Mouse (Mus musculus) retina, adult 2 months (tissue): ENCODE measurements around the gene Gm49320.
"Not testable (repeated sequence)": the region's sequence is repeated elsewhere in the genome, so short reads cannot be mapped to it uniquely, and the experiment has no call there.

Experiments
- DNase-seq: peaks from one replicate; pipeline ENCODE4 v3.0.0-alpha.2; 2012; ENCODE audit warnings: low read depth, low spot score

The Gm49320 gene

DNA sequence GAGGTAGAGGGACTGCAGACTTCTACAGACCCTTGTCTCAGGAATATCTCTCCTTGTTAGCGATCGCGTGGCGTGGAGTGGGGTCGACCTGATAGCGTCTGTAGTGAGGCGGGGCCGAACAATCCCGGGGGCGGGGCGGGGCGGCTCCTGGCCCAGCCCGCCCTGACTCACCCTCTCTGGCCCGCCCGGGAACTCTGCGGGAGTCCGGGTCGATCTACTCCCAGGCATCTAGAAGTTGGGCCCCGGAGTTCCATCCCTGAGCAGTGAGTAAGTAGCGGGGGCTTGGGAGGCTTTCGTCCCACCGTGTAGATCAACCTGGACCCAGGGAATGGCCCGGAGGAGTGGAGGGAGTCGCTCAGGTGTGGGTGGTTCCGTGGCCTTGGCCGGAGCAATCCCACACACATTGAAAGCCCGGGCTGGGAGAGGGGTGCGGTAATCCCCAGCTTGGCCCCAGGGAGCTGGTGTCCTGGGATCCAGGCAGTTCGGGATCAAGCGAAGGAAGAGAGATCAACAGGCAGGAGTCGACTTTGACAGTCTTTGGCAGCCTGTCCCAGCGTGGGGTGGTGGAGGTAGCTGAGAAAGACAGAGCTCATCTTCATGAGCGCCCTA lies 11.8 kb upstream of the Gm49320 start, which contains the start of gene Lrrc8e:
Gene Lrrc8e, plus strand, starts transcription at position 89 of the 609 bp plus-strand sequence.
- no peak for DNase-seq

DNA sequence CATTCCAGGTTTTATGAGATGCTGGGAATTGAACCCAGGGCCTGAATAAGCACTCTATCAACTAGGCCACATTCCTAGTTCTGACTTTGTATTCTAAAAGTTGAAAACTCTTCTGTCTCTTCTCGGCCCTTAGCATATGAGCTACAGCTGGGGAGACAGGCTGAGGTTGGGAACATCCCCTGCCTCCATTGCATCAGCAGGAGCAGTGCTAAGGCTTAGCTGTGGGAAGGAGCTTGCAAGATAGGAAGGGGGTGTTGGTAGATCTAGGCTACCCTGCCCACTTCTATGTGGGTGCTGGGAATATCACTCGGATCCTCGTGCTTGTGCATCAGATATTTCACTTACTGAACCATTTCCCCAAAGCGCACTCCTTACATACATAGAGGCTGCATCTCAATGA lies 10.7 kb upstream of the Gm49320 start:
- DNase-seq: no peak

DNA sequence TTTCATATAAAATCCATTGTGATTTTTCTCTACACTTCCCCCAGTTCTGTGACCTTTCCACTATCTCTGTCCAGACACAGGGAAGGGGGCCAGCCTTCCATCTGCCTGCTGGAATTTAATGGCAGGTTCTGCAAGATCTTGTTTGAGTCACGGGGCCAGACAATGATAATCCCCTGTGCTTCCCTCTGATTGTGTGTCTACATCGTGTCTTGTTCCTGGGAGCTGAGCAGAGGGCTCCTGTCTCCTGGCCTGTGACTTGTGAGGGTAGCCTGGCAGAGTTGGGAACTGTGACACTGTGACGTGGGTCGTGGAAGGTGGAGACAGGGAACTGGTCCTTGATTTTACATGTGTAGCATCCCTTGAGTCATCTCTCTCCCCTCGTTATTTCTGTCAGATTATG lies 8.9 kb upstream of the Gm49320 start:
- no peak for DNase-seq

DNA sequence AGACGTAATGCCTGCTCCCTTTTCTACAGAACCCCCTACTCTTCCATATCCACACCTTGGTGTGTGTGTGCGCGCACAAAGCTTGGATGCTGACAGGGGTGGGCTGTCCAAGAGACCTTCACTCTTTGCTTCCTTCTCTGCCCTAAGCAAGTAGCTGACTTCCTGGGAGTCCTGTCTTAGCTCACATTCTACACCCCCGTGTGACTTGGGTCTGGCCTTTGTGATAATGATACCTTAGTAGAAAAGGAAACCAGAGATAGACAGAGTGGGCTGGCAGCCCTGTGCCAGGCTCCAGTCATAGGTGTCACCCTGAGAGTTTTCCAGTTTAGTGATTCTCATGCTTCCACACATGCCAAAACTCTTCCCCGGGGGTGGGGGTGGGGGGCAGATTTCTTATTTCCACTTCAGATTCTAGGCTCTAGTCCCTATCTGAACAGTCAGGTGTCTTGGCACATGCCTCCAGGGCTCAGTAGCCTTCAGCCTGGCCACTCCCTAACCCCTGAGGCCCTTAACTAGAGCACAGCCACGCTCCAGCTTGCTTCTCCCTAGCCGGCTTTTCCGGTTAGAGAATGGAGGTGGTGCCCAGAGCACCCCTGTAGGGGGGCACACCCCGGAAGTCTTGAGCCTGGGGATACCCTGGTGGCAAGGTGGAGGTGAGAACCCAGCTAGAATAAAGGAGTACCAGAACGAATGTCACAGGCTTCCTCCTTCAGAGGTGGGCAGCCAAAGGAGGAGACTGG lies 7.9 kb upstream of the Gm49320 start:
- no peak for DNase-seq

DNA sequence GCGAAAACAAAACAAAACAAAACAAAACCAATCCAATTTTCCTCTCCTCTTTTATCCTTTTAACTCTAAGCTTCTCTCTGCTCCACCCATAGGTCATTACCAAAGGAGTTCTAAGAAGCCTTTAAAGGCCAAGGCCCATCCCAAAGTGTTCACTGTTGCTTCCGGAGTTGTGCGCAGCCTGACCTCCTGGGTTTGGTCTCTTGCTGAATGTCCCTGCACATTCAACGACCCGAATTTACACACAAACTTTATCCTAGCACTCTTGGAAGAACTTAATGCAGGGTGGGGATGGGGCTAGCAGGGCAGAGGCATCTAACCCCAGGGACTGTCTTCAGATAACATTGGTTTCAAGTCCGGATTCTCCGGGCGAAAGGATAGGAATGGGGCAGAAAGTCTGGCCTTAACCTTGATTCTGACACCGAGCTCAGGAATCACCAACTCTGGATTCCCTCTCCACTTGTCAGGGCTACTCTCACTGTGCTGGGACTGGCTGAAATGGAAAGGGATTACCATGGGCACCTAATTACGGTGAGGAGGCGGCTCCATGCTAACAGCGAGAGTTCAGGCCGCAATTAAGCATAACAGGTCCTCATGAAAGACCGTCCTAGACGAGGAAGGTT lies 741 bp upstream of the Gm49320 start:
- no peak for DNase-seq

DNA sequence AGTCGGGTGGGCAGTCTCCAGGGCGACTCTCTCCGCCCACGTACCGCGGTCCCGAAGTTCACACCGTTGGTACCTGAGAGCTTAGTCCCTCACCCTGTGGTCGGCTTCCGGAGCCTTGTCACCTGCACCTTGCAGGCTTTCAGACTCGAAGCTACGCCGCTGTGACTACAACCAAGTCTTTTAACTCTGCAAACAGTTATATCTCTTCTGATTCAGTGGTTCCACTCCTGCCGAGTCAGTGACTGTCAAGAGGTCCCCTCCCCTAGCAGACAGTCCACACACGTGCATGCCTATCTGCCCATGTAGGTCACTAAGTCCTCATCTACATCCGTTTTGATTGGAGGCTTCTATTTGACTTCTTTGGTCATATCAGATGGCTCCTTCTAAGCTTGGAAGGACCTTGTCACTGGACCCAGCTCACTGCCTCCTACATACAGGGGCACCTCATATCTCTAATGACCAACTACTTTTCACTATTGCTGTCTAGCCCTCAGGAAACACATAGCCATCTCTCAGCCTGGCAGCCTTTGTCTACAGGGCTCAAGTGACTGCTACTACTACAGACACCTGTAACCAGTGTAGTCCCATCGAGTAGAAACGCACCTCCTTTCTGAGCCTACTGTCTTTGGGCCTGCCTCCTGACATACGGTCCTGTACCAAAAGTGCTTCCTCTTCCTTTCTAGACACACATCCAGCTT lies 677 bp downstream of the Gm49320 start:
- no peak for DNase-seq

DNA sequence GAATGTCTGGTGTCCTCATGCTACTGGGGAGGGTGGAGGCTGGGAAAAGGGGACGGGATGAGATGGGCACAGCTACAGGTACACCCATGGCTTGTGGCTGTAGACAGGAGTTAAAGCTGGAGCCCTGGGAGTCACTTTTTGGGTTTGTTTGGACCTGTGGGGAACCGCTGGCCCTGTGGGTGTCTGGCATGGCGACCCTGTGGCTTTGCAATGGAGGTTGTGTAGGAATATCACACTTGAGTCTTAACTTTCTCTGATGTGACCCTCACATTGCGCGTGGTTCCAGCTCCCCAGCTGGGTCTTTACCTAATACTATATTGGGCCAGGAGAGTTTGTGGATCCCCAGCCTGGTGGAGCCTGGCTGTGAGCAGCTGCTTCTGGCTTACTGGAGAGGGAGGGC lies 6.4 kb downstream of the Gm49320 start:
- no peak for DNase-seq

DNA sequence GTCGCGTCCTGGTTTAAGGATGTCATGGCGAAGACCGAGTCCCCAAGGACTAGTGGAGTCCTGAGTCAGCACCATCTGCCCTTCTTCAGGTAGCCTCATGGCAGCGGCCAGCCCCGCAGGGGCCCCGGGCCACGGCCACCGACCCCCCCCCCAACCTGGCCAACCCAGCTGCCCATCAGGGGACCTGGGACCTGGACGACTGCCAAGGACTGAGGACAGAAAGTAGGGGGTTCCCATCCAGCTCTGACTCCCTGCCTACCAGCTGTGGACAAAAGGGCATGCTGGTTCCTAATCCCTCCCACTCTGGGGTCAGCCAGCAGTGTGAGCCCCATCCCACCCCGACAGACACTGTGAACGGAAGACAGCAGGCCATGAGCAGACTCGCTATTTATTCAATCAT lies 7.1 kb downstream of the Gm49320 start:
- no peak for DNase-seq

DNA sequence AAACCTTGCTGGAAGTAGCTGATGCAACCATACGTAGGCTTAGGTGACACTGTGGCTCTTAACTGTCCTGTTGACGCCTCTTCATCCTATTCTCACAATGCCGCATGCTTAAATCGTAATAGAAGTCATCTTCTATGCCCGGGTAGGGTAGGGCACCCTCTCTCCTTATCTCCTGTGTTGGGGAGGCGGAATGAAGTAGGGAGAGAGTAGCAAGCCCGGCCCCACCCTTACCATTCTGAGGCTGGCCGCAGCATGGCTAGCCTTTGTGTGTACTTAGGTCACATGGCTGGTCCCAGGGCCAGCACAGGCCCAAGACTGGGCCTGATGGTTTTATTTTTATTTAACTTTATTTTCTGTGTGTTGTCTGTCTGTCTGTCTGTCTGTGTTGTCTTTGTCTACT lies 8.6 kb downstream of the Gm49320 start:
- no peak for DNase-seq

DNA sequence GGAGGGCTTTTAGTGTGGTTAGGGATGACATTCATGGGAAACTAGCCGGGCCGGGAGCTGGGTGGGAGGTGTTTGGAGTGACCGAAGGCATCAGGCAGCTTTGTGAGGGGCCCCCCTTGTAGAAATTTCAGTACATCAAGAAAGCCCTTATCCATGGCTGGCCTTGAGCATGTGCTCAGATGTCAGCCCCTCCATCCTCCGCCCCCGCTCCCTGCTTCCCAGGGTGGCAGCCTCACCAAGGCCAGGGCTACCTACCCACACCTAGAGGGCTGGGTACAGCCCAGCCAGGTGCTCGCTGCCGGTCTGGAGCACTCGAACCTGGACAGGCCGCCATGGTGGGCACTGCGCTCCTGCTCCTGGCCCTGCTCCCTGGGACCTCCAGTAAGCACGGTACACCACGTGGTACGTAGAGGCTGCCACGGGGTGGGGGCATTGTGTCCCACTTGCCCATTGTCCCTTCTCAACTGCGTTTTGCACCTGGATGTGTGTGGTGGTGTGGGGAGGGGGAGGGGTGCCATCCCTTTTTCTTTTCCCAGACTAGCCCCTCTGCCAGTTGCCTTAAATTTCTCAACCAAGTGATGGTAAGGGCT lies 9.4 kb downstream of the Gm49320 start, which contains the start of gene Tgfbr3l:
Gene Tgfbr3l, plus strand, starts transcription at position 264 of the 590 bp plus-strand sequence.
- no peak for DNase-seq

DNA sequence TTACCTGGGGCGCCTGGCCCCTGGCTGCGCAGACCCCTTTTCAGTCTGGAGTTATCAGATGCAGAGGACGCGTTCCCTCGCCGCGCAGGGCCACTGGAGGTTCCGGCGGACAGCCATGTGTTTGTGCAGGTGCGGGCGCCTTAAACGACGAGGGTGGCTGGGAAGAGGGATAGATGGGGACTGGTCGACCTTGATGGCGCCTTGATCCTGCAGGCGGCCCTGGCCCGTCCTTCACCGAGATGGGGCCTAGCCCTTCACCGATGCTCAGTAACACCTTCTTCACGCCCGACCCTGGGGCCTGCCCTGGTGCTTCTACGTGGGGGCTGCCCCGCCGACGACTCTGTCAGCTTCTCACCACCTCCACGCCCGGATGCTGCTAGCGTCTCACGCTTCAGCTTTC lies 10.5 kb downstream of the Gm49320 start:
- DNase-seq: no peak

DNA sequence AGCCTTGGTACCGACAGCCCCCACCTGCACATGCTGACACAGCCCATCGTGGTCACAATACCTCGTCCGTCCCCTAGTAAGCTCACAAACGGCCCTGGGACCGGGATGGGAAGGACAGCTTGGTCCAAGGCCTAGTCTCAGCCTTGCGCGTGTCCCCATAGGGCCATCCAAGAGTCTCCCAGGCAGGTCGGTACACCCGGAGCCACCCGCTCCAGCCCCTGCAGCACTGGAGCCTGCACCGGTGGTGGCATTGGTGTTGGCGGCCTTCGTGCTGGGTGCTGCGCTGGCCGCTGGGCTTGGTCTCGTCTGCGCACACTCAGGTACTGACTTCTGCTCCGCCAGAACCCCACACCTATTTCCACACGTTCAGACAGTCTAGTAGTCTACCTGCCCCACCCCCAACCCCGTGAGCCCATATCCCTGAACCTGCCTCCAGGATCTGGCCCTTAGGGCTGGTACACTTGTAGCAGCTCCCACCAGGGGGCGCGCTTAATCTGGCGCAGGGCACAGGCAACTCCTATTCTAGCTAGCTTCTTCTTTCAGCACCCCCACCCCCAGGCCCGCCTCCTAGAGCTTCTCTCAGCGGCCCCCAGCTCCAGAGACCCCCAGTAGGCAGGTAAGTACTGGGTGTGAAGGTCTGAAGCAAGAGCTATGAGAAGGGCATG lies 11.8 kb downstream of the Gm49320 start:
- no peak for DNase-seq

DNA sequence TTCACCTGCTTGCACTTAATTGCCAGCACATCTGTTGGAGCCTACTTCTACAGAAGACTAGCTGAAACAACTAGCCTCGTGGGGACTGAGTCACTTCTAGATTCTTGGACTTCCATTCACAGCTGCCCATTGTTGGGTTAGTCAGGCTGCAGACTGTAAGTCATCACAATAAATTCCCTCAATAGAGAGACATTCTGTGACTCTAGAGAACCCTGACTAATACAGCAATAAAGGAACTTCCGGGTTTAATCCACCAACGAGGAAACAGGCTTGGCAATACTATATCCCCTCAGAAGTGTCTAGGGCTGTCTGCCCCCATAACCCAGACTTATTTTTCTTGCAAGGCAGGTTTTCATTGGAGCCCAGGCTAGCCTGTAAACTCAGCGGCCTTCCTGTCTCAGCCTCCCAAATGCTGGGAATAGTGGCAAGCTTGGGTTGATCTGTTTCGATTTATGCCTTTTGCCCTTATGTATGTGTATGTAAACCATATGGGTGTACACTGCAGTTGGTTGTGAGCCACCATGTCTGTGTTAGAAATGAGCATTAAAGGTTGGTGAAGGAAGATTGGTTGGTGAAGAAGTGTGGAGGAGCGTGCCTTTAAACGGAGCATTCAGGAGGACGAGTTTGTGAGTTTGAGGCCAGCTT lies 13.6 kb downstream of the Gm49320 start:
- no peak for DNase-seq

DNA sequence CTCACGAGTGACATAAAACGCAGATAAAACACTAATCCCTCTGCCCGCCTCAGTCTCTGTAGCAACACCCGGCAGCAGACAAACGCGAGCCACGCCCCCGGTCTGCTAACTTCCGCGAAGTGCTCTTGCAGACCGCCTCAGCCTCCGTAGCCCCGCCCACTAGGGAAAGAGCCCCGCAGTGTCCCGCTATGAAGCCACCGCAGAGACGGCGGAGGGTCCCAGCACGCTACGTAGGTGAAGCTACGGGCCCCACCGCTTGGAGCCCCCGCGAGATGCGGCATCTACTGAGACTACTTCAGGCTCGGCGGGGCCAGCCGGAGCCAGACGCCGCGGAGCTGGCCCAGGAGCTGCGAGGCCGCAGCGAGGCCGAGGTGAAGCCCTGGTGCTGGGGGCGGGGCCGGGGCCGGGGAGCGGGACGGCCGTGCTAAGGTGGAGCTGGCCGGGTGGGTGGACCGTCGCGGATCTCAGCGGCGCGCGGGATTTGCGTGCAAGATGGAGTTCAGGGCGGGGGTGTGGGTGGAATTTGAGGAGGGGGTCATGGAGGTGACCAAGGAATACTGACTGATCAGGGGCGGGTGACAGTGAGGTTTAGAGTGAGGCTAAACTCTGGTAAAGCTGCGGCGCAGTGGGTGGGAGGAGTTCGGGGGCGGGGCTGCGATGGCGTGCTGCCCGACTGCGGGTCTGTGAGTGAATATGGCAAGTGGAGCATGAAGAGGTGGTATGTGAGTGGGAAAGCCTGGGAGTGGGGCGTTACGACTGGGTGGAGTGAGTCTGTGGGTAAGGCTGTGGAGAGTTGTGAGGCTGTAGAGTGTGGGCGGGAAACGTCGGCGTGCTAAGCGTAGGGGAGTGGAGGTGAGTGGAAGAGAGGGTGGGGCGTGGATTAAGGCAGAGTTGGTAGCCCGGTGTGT lies 14.5 kb downstream of the Gm49320 start, which contains the start of gene Snapc2:
Gene Snapc2, plus strand, starts transcription at position 147 of the 908 bp plus-strand sequence.
- DNase-seq: peak; percentile 87

DNA sequence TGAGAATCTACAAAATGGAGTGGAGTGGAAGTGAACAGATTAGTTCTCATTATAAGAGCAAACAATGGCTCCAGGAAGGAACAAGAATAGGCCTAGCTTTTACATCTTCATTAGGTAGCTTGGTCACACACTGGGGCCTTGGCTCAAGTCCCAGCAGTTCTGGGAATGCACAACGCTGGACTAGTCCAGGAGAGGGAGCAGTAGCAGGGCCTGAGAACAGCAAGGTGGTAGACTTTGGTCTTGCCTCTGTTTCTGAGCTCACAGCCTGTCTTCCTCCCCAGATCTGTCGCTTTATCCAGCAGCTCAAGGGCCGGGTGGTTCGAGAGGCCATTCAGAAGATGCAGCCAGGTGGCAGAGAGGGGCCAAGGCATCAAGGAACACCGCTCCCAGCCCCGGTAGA lies 15.3 kb downstream of the Gm49320 start:
- no peak for DNase-seq

DNA sequence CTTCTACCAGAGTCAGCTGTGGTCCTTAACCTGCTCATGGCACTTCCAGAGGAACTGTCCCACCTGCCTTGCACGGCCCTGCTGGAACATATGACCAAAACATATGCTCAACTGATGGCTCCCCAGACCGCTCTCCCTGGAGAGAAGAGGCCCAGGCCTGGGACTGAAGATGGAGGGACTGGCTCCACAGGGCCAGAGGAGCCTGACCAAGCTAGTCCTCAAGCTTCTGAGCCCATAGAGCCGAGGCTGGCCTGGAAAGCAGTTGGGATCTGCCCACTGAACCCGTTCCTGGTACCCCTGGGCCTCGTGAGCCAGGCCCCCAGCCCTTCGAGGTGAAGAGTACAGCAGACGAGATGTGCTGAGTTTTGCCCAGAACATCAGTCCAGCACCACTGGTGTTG lies 16.8 kb downstream of the Gm49320 start:
- not testable (repeated sequence) for DNase-seq

DNA sequence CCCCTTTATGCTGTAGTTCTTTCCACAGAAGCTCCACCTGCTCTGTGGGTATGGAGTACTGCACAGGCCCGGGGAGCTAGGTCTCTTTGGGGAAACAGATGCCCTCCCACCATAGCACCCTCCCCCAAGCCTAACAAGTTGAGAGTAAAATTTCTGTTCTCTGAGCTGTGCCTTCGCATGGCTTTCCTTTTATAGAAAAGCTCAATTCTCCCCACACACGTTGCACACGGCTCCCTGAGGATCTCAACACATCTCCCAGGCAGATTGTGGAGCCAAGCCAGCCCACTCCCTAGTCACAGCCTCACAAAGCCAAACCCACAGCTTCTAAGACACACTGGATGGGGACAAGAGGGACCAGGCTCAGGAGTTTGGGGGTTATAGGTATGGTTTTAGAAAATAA lies 18.2 kb downstream of the Gm49320 start:
- DNase-seq: no peak

DNA sequence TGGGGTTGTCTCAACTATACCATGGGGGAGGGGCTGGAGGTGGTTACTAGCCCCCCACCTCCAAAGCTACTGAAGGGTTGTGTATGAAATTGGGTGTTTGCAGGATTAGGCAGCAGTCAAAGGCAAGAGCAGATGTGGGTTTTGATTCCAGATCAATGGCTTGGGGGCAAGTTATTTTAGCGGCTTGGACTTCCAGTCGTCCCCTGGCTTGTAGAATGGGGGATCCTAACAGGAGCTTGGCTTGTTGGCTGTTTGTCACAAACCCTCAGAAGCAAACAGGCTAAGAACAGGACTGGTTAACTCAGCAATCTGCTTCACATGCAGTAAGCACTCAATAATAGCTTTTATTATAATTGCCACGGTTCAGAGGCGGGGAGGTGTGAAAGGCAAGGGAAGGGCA lies 18.7 kb downstream of the Gm49320 start:
- DNase-seq: no peak

DNA sequence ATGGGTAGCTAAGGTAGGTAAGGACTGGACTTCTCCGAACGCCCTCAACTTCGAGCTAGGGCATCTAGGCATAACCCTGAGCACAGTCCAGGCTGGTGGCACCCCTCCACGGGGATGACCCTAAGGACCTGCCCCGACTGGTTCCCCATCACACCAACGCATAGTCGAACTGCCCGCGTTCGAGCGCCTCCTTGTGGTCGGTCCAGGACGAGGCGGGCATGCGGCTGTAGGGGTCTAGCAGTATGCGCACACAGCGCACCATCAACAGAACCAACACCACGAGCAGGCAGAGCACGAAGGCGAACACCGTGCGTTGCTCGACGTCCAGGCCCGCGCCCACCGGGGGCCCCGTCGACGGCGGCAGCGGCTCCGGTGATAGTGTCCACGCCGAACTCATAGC lies 19.6 kb downstream of the Gm49320 start:
- no peak for DNase-seq

DNA sequence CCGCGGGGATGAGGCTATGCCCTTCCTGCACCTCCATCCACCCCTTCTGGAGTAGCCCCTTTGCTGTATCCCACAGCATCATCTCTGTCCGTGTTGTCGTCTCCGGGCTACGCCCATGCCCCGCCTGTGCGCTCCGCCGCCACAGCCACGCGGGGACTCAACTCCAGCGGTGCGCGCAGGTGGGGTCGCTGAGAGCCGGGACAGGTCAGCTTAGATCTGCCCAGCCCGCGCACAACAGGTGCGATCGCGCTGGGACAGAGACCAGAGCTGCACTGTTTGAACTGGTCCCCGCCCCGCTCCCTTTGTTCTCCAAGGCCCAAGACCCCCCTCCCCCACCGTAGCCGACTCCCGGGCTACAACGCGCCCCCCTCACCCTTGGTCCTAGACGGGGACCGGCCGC lies 20.0 kb downstream of the Gm49320 start:
- DNase-seq: no peak
